Mouse (Mus musculus) CH12.LX (cell line): ENCODE measurements around the gene Olfr71. TPM values are rescaled to one million over a fixed set of nuclear protein-coding genes. Genes with fewer than 3 reads are reported as not detected.
A peak's percentile ranks its signal among the peaks of the same experiment; 100 is the strongest.

Experiments used
- DNase-seq: peaks from one replicate; pipeline ENCODE4 v3.0.0-alpha.2; 2013; ENCODE audit errors: extremely low read depth
- H3K27ac ChIP-seq: 2 replicates; pipeline ENCODE4 v1.5.1; 2012; ENCODE audit warnings: low read depth, mild to moderate bottlenecking, control low read depth, moderate library complexity; ENCODE audit not compliant: insufficient read depth
- H3K27me3 ChIP-seq: replicated peaks from 2 replicates; pipeline ENCODE3; 2012; ENCODE audit warnings: inconsistent platforms
- H3K36me3 ChIP-seq, 2 experiments: replicated peaks in 1 of 2; 2 replicates each; pipeline versions ENCODE3 to v1.6.1; 2012; ENCODE audit warnings: inconsistent platforms in 1 of 2, low read length in 1 of 2, mild to moderate bottlenecking in 1 of 2, mixed read lengths in 1 of 2, moderate library complexity in 1 of 2; ENCODE audit not compliant: control insufficient read depth in 1 of 2, insufficient read depth in 1 of 2
- H3K4me1 ChIP-seq, 2 experiments: 2 replicates each; pipeline ENCODE4 v1.6.1; 2012; ENCODE audit warnings: inconsistent platforms in 1 of 2, moderate library complexity in 1 of 2; ENCODE audit not compliant: insufficient read depth in 2 of 2, control insufficient read depth in 1 of 2
- H3K4me2 ChIP-seq: 2 replicates; pipeline ENCODE4 v1.6.1; 2012; ENCODE audit warnings: low read depth, mild to moderate bottlenecking, control low read depth; ENCODE audit not compliant: poor library complexity, insufficient read depth, severe bottlenecking
- H3K4me3 ChIP-seq, 3 experiments: fragments of 150-350 bp in 1 of 3; sonication (generic) in 1 of 3; replicated peaks in 1 of 3; 2 replicates each; pipeline versions ENCODE3 to v1.5.1; 2011 to 2012; ENCODE audit warnings: low read depth in 2 of 3, low read length in 2 of 3, mild to moderate bottlenecking in 2 of 3, moderate library complexity in 2 of 3, control low read depth in 1 of 3, improper control_type of control experiment in 1 of 3, inconsistent platforms in 1 of 3, mixed read lengths in 1 of 3; ENCODE audit not compliant: poor library complexity in 1 of 3
- H3K79me2 ChIP-seq: replicated peaks from 2 replicates; pipeline ENCODE4 v1.6.1; 2012; ENCODE audit warnings: mild to moderate bottlenecking, moderate library complexity; ENCODE audit not compliant: control insufficient read depth, poor library complexity, insufficient read depth, severe bottlenecking; ENCODE audit errors: extremely low read depth
- H3K9ac ChIP-seq: 2 replicates; pipeline ENCODE4 v1.6.1; 2012; ENCODE audit warnings: low read depth, mild to moderate bottlenecking, control low read depth, moderate library complexity; ENCODE audit not compliant: insufficient read depth
- H3K9me3 ChIP-seq: replicated peaks from 2 replicates; pipeline ENCODE3; 2012; ENCODE audit warnings: low read length, inconsistent platforms, mixed read lengths
- CTCF ChIP-seq, 2 experiments: IDR thresholded peaks in 1 of 2; conservative IDR thresholded peaks in 1 of 2; 2 replicates each; pipeline ENCODE4 v1.5.1; 2011 to 2012; ENCODE audit warnings: low read depth in 2 of 2, low read length in 2 of 2, improper control_type of control experiment in 1 of 2, inconsistent platforms in 1 of 2, mild to moderate bottlenecking in 1 of 2, moderate library complexity in 1 of 2
- ELF1 ChIP-seq: IDR thresholded peaks from 2 replicates; pipeline ENCODE4 v1.6.1; 2014; ENCODE audit warnings: low read depth, mild to moderate bottlenecking, inconsistent platforms, low read length, improper control_type of control experiment
- HCFC1 ChIP-seq: IDR thresholded peaks from 2 replicates; pipeline ENCODE4 v1.6.1; 2012; ENCODE audit warnings: low read depth, mild to moderate bottlenecking, inconsistent platforms, low read length, improper control_type of control experiment
- IRF4 ChIP-seq: IDR thresholded peaks from 2 replicates; pipeline ENCODE4 v1.6.1; 2014; ENCODE audit warnings: low read depth, mild to moderate bottlenecking, inconsistent platforms, low read length, improper control_type of control experiment
- JUN ChIP-seq: IDR thresholded peaks from 2 replicates; pipeline ENCODE4 v1.6.1; 2011; ENCODE audit warnings: low read depth, mild to moderate bottlenecking, low read length, improper control_type of control experiment, moderate library complexity; ENCODE audit not compliant: insufficient read depth
- KAT2A ChIP-seq: IDR thresholded peaks from 2 replicates; pipeline ENCODE4 v1.6.1; 2012; ENCODE audit warnings: low read length, improper control_type of control experiment, inconsistent platforms; ENCODE audit not compliant: insufficient replicate concordance
- MEF2A ChIP-seq: IDR thresholded peaks from 2 replicates; pipeline ENCODE4 v1.6.1; 2014; ENCODE audit warnings: low read depth, mild to moderate bottlenecking, inconsistent platforms, low read length, improper control_type of control experiment, borderline replicate concordance
- MXI1 ChIP-seq: IDR thresholded peaks from 2 replicates; pipeline ENCODE4 v1.6.1; 2011; ENCODE audit warnings: mild to moderate bottlenecking, low read depth, low read length, improper control_type of control experiment
- PAX5 ChIP-seq: IDR thresholded peaks from 2 replicates; pipeline ENCODE4 v1.6.1; 2012; ENCODE audit warnings: low read length, inconsistent platforms, mixed read lengths
- RAD21 ChIP-seq: IDR thresholded peaks from 2 replicates; pipeline ENCODE4 v1.6.1; 2011; ENCODE audit warnings: low read depth, mild to moderate bottlenecking, low read length, improper control_type of control experiment, moderate library complexity
- SIN3A ChIP-seq: IDR thresholded peaks from 2 replicates; pipeline ENCODE4 v1.6.1; 2012; ENCODE audit warnings: low read length, improper control_type of control experiment, inconsistent platforms
- SMC3 ChIP-seq: IDR thresholded peaks from 2 replicates; pipeline ENCODE4 v1.6.1; 2011; ENCODE audit warnings: low read depth, low read length, improper control_type of control experiment
- USF1 ChIP-seq: IDR thresholded peaks from 2 replicates; pipeline ENCODE4 v1.6.1; 2014; ENCODE audit warnings: low read depth, mild to moderate bottlenecking, inconsistent platforms, low read length, improper control_type of control experiment
- USF2 ChIP-seq: conservative IDR thresholded peaks from 2 replicates; pipeline ENCODE4 v1.6.1; 2011; ENCODE audit warnings: low read depth, low read length, improper control_type of control experiment
- ZMIZ1 ChIP-seq: IDR thresholded peaks from 2 replicates; pipeline ENCODE4 v1.6.1; 2012; ENCODE audit warnings: low read depth, mild to moderate bottlenecking, inconsistent platforms, low read length, improper control_type of control experiment
- dilution Hi-C: fragments of 300-500 bp; cut with MboI; formaldehyde crosslinking; loops from 2 replicates; pipeline ENCODE4 v1.14.3; 2020; ENCODE audit warnings: low sequenced_read_pairs; ENCODE audit not compliant: extremely low pct_unique_long_range_greater_than_20kb, extremely low pct_ligation_motif_present
- in situ Hi-C: fragments of 300-500 bp; cut with MboI; formaldehyde crosslinking; loops from 3 replicates; pipeline ENCODE4 v1.14.3; 2019; ENCODE audit warnings: low sequenced_read_pairs, low pct_ligation_motif_present, low pct_unique_long_range_greater_than_20kb, mixed read lengths
- polyA plus RNA-seq: library from polyadenylated mRNA; unstranded; fragments of >175 nt; gene quantifications from 2 replicates; pipeline ENCODE4 v1.2.1, GENCODE M21; 2012; ENCODE audit warnings: low read depth; ENCODE audit not compliant: insufficient read length
- total RNA-seq, 2 experiments: library from RNA; depleted of rRNA; stranded (reverse); fragments of 300-350 nt in 1 of 2; fragments of >200 nt in 1 of 2; gene quantifications; 2 replicates each; pipeline ENCODE4 v1.2.3; 2012 to 2014

Gene Olfr71
- total and polyA plus RNA-seq, 3 experiments = not detected

GRCm38 (mm10) chr4:43672070-43672469 lies 38.0 kb downstream of the Olfr71 start:
- Histone ChIP-seq H3K4me1 (peaks cover 0 to 10% of the 10 kb centered on the region in 2 experiments; a peak in 3 of 4 replicates), H3K27me3 (peaks cover 90% of the 10 kb centered on the region), H3K79me2 (no peaks in the 10 kb centered on the region), H3K9me3 (no peaks in the 10 kb centered on the region), H3K36me3 (no peaks in the 10 kb centered on the region), H3K27ac (no peak overlapping the region), H3K9ac (no peak overlapping the region), H3K4me2 (no peak overlapping the region), H3K4me3 (no peak overlapping the region)
- DNase-seq = peak; percentile 84
- in situ Hi-C loops (no loop called here), dilution Hi-C loops (no loop called here)
- TF ChIP-seq KAT2A (no peak), RAD21 (peak; percentile 35), USF1 (no peak), IRF4 (no peak), CTCF (conservative IDR thresholded peaks at IDR 0.05 in 1 of 2, IDR thresholded peaks at IDR 0.05 in 1 of 2; ENCODE audit: low read depth in 2 of 2, low read length in 2 of 2) (peak; percentile 77 to 80), SMC3 (peak; percentile 56), MXI1 (no peak), PAX5 (no peak), JUN (no peak), ELF1 (no peak), MEF2A (no peak), HCFC1 (no peak), USF2 (no peak)

- no peak for DNase-seq
- H3K9me3 ChIP-seq = no peaks in the 10 kb centered on the region
- peak overlapping the region; percentile 82 for H3K4me2 ChIP-seq
- no peaks in the 10 kb centered on the region for H3K79me2 ChIP-seq
- TF ChIP-seq SIN3A = 0 out of 2 replicates have a peak, but pooled peaks have one; percentile 33
- TF ChIP-seq ZMIZ1 = peak; percentile 39; the same call in 1 of the 2 replicates
- TF ChIP-seq ELF1 = no peak
- H3K27ac ChIP-seq = no peak overlapping the region
- H3K27me3 ChIP-seq = peaks cover 90% of the 10 kb centered on the region
- H3K4me1 ChIP-seq = peaks cover 0 to 10% of the 10 kb centered on the region in 2 experiments; a peak in 3 of 4 replicates
- H3K36me3 ChIP-seq = no peaks in the 10 kb centered on the region
- dilution Hi-C loops = no loop called here
- in situ Hi-C loops = no loop called here
- H3K4me3 ChIP-seq = peak overlapping the region; percentile 37 to 59 (median 54)
- H3K9ac ChIP-seq = peak overlapping the region; percentile 67
Observed at GRCm38 (mm10) chr4:43669428-43669794, 40.6 kb downstream of the Olfr71 start.
